Mouse (Mus musculus) frontal cortex, postnatal 36 days (tissue): ENCODE measurements at regions not wholly inside any gene's neighbourhood (a gene's known extent, or its start where the extent isn't known, plus 50 kb on each side); places are given as distances from the start of the nearest gene placed in this dataset.
"Not testable (repeated sequence)": the region's sequence is repeated elsewhere in the genome, so short reads cannot be mapped to it uniquely, and the experiment has no call there.

Experiments used
- DNase-seq, 2 experiments: peaks; one replicate each; pipeline ENCODE4 v3.0.0; 2022; ENCODE audit warnings: low spot score in 2 of 2

DNA sequence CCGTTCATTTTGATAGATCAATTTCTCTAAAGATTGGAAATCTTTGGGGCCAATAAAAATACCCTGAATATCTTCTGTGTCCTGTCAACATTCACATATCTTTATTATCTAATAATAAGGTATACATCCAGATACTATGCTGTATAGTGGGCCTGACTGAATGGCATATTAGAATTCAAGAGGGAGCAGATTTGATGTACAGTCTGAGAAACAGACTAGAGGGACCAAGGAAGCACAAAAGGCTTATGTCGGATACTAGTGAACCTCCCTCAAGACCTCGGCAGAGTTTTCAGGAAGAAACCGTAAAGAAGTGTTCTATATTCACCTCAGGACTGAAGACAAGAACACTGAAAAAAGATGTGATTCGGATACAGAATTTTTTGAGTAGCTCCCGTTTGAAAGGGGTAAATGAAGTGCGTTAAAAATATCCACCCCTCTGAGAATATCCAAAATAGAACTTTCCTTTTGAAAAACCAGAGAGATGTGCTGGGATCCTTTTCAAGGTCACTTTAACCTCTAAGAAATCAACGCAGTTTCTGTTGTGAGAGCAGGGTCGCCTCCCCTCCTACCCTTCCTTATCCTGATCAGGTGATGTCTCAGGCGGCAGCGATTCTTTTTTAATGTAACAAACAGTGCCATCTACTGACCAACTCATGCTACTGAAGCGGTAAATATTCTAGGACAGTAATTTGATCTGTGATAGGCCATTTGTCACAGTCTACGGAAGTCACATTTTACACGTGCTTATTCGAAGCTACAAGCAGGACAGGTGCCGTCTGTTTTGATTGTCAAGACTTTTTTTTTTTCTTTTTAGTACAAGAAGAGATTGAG, 485.1 kb upstream of the Hsf2 start:
- DNase-seq = peak; percentile 35 to 78

DNA sequence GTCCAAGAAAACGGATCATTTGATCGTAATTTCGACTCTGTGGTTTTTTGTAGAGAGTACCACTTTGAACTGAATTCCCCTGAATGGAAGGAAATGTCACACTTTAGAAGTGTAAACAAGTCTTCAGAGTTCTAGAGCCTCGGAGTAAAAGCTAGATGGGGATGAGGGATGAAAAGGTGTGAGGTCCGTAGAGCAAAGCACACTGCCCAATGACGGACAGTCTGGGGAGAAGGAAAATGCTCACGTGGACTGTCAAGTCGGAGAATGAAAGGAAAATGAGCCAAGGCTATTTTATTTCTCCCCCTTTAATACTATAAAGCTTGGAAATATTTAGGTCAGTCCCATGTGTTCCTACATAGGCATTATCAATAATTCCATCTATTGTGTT, 484.5 kb upstream of the Hsf2 start:
- no peak for DNase-seq

DNA sequence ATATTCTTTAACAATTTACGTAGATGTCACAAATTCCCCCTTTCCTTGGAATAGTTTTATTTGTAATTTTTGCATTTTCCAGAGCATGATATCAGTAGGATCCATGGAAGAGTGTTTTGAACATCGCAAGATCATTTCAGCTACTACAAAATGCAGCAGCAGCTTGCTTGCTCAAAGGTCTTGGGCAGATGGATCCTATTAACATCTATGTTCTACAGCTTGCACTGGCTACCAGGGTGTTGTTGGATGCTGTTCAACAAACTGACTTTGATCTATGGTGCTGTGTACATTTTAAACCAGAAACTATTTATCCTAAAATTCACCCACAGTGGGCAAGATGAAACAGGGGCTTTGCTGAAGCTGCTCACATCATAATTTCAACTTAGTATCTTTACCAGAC, 448.5 kb upstream of the Hsf2 start:
- no peak for DNase-seq

DNA sequence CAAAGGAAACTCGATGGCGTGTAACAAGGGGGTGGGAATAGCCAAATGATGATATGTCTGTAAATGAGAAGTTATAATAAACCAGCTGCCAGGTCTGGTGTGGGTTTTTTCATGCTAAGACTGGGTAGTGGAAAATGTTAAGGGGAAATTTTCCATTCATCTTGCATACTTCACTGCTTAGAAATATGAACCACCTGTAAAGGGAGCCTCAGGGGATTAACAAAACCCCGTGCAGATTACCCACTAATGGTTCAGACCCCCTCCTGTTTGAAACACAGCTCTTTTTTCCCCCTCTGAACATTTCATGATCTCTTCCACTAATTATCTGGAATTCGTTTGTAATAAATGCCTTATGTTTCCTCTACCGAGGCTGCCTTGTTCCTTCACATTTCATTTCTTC, 446.0 kb upstream of the Hsf2 start:
- DNase-seq = no peak

DNA sequence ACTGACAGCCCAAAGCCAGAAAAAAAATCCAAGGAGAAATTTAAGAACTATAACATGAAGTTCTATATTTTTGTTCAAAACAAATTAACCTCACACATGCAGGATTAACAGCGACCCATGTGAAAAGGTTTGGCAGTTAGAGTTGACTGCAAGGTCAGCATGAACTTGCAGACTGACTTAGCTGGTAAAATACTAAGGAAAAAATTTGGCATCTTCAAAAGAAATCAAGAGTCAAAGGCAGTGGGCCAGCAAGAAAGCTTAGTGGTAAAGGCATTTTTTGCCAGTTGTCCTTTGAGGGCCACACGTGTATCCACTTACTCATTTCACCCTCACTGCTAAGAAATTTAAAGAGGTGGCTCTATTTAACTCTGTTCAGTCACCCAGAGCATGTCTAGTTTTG, 440.2 kb upstream of the Hsf2 start:
- DNase-seq = no peak

DNA sequence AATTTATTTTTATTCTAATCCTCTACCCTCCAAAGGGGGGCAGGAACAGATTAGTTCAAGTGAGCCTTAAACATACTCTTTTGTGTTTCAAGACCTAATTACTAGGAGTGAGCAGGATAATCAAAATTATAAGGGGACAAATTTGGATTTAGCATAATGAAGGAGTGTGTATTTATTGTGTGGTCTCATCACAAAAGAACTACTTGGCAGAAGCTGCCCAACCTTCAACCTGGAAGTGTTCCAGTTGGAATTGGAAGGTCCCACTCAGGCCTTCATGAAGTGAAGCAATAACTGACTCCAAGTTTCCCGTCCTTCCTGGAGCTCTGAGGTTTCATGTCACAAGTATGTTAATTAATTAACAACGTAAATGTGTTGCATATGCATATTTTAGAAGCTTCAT, 439.3 kb upstream of the Hsf2 start:
- DNase-seq = peak in 1 of 2 experiments; percentile 6

DNA sequence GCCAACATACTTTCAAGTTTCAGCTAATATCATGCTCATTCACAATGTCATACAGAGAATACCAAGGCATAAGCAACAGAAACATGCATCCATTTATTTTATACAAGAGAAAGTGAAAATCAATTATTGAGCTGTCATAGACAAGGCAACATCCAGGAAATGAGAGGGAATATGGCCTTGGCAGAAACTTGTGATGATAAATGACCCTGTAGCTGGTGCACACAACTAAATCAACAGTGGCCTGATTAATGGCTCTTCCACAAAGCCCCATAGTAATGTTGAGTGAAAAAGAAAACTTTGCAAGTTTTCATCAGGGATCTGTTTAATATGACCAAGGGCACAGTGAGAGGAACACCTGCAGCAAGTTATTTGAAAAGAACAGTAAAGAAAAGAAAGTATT, 438.5 kb upstream of the Hsf2 start:
- DNase-seq = no peak

DNA sequence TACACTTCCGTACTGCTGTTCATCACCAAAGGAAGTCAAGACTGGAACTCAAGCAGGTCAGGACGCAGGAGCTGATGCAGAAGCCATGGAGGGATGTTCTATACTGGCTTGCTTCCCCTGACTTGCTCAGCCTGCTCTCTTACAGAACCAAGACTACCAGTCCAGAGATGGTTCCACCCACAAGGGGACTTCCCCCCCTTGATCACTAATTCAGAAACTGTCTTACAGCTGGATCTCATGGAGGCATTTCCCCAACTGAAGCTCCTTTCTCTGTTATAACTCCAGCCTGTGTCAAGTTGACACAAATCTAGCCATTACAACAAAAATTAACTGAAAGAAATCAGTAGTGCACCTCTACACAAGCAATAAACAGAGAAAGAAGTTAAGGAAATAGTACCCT, 432.8 kb upstream of the Hsf2 start:
- DNase-seq = not testable (repeated sequence)

DNA sequence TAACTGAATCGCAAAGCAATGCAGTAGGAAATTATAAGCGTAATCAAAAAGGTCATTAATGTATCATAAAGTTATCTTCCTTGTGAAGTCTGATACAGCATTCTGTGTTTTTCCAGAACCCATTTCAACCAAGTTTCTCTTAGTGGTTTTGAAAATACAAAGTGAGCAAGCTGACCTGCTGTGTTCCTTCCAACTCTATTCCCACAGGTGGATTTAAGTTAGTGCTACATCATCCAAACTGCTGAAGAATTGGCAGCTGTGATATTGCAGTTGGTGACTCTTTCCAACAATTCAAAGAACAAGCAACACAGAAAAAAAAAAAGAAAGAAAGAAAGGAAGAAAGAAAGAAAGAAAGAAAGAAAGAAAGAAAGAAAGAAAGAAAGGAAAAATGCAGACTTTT, 396.1 kb upstream of the Hsf2 start:
- DNase-seq = no peak

DNA sequence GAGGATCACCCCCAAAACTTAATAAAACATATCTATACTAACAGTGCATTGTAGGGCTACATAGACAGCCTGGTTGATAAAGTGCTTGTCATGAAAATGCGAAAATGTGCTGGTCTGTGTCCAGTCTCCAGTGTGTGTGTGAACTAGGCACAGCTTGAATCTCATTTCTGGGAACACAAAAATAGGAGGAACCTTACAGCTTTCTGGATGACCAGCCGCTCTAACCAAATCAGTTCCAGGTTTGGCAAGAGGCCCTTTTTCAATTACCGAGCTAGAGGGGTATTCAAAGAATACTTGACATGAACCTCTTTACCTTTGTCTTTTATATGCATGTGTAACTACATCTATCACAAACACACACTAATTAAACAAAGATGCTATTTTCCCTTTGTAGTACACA, 390.3 kb upstream of the Hsf2 start:
- DNase-seq = no peak

DNA sequence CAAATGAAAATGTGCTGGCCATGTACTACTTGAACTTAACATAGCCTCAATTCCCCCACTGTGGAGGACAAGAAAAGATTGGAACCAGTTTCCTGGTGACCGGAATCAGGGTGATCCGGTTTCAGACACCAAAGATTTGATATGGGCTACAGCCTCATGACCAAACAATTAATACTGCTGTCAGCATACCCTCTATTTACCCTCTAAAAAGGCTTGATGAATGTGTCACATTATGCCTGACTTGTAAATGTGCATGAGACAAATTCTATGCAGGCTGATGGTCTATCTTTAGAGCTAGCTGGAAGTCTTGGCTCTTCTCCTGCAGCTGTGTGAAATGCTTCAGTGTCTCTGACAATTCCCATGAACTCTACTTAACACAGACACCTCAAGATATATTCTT, 372.8 kb upstream of the Hsf2 start:
- DNase-seq = no peak

DNA sequence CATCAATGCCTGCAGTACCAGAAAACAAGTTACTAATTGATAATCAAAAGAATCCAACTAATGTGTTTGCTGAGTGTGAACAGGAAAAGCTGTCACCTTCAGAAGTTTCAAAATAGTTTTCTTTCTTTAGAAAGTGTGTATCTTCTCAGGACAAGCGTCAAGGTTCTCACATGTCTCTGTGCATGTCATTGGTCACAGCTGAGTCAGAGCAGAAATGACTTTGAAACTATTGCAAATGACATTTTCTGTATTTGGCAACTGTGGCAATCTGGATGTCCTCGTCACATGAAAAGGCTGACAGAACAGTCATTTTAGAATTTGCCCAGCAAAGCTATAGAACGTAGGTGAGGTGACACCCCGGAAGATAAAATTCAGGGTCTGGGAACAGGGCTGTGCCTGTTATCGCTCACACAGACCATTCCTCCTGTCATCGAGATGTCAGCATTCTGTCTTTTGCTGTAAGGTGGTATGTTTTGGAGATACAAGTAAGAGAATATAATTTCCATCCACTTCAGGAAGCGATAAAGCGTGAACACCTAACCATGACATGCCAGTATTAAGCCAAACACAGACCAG, 371.4 kb upstream of the Hsf2 start:
- no peak for DNase-seq

DNA sequence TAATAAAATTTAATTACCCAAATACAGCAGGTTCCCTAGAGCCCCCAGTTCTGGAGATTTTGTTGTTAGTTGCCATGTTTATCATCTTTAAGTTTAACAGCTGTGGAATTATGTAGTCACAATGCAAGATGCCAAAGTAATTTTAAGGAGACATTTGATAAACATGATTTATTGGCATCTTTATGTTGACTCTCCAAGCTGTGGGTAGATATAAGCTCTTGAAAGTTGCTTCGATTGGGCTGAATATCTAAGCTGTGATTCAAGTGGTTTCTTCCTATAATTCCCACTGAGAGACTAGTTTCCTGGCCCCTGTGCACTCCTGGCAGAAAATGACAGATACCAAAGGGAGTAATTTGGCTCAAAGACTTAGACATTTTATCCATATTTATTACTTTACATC, 364.7 kb upstream of the Hsf2 start:
- DNase-seq = no peak

DNA sequence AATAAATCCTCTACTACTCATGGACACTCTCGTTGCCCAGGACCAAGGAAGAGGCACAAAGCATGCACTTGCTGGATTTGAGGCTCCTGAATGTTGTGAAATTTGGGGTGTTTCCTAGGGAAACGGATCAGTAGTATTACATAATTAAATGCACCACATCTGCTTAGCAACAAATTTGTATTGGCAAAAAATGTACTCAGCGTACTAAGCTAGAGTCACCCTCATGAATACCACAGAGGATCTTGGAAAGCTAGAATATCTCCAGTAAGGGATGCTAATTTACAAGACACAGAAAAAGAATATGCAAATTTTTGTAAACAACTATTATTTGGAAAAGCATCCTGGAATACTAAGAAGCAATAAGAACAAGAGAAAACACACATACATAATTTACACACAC, 359.0 kb upstream of the Hsf2 start:
- peak in 1 of 2 experiments; percentile 3 for DNase-seq

DNA sequence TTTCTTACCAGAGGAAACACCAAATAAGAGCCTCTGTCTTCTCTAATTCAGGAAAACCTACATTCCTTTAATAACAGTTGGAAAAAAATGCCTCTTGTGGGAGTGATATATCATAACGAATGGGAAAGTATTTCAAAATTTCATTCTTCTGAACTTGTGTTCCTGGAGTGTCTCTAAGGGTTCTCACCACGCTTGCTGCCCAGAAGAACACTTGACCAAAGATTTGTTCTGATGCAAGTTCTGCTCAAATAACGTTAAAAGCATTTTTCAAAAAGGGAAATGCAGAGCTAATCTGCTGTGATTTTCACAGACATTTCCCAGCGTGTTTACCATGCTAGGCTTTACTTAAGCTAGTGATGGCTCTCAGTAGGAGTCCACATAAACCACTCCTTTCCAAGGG, 329.8 kb upstream of the Hsf2 start:
- no peak for DNase-seq

DNA sequence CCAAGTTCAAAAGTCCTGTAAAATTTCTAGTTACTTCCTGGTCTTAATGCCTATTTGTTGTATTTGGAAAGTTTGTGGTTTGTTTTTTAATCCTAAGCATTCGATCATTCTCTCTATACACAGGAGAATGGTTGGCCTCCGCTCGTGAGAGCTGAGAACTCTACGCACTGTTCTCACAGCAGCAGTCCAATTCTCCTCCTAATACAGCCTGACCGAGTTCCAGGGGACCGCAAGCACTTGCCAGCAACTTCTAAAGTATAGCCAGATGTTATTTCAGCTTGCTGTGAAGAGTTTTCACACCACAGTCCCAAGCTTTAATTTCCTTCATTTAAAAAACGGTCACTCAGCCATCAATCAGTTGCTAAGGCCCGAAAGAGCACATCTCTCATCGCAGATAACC, 329.3 kb upstream of the Hsf2 start:
- DNase-seq = no peak

DNA sequence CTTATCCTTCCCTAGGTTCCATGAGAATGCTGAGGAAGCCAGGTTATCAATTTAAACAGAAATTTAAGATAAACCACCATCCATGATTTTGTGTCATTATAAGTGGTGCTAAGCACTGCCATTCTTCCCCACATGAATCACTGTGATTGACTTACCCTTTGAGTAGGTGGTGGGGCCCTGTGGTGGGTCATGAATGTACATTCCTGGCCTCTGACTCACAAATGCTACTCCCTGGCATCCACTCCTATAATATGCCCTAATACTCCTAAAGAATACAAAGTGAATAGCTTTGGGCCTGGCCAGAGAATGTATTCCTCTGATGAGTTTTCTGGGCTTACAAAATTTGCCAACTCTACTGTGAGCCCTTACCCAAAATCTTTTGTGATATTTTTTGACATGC, 325.6 kb upstream of the Hsf2 start:
- DNase-seq = no peak

DNA sequence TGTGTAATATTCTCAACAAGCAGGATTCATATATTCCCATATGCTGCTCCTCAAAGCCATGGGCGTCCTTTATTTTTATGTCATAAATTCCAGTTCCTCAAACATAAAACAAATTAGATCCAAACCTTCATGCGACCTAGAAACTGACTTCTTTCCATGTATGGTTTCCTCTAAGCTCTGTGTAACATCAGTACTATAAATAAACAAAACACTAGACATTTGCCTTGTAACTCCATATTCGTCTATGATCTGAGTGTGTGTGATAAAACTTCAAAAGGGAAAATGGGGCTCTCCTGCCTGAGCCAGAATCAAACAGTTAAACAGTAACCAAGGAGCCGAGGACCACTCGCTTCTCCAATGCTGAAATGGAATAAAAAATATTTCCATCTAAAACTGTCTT, 322.8 kb upstream of the Hsf2 start:
- no peak for DNase-seq

DNA sequence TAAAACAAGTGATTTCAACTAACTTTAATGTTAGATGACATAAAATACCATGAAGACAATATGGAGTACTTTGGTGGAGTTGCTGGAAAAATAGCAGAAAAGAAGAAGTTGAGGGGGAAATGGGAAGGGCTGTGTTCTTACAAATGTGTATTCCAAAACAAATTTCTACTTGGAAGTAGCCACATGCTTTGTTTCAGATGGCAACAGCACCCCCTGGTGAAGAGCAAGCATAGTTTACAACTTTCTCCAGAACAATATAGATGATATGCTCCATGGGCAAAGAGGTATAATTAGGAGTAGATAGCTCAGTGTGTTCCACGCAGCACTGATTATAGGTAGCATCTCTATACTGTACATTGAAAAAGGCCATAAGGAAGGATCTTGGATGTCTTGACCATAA, 302.6 kb upstream of the Hsf2 start:
- peak; percentile 24 to 51 for DNase-seq

DNA sequence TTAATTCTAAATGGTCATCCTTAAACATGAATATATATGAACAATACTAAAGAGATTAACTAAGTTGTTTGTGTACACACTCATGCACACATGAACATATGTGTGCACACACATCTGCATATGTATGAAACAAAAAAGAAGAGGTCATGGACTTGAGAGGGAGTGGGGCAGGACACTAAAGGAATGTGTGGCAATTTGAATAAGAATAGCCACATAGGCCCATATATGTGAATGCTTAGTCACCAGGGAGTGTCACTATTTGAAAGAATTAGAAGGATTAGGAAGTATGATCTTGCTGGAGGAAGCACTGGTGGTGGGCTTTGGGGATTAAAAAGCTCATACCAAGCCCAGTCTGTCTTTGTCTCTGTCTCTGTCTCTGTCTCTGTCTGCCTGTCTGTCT, 275.5 kb upstream of the Hsf2 start:
- no peak for DNase-seq

DNA sequence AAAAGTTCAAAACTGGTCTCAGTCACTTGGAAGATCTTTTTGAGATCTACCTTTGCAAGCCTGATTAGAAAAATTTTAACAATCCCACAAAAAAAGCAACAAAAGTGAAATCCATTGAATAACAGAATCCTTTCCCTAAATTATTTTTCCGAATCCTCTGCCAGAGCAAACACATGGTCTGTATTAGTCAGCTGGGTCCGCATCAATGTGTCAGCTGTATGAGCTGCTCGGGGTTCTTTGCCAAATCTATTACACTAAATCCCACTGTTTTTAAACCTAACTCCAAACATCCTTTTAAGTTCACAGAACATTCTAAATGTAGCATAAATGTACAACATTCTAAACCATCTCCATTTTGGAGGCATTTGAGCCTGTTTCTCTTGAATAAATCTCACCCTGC, 255.1 kb upstream of the Hsf2 start:
- no peak for DNase-seq

DNA sequence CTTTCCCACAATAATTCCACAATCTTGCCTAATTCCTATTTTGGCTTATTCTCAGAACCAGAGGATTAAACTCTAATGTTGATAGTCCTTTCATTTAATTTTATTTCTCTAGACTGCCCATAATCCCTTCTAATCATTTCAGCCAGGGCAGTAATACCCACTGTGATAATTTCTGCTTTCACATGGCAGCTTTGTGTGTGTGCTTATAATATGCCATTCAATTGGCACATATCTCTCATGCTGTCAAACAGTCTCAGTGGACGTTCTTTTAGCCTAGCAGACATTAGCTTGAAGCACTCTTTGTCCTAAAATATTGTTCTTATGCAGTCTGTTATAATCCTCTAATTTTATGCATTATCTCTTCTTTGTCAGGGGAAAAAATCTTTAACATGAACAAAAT, 205.0 kb upstream of the Hsf2 start:
- DNase-seq = no peak

DNA sequence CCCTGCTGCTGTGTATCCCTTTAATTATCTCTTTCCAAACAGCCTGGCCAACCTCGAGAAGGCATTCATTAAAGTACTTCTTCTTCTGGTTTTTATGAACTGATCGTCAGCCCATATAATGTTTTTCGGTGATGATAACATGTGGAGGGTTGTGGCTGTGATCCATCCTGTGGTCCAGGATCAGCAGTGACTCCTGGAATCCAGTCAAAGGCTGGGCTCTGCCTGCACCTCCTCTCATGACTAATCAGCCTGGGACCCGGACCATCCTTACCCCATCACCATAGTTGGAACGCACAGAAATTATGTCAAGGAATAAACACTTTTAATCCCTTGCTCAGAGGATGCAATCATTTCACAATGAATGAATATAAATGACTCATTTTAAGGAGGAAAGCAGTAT, 203.3 kb upstream of the Hsf2 start:
- no peak for DNase-seq

DNA sequence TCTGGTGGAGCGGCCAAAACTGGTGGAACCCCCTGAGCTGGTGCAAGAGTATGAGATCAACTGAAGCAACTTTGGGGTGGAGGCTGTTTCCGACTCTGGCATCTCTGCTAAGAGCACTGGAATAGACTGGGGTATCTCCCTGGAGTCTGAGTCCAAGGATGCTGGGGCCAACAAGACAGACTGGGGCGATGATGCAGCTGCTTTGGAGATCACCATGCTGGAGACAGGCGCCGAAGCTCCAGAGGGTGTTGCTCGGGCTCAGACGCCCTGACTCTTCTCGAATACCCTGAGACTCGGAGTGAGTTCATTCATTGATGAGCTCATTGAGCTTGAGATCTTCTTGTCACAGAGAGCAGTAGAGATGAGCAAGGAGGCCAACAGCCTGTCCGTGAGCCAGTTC, 194.6 kb upstream of the Hsf2 start:
- no peak for DNase-seq
